Mouse (Mus musculus) hindbrain, embryonic 13.5 days (tissue): Measurements from ENCODE around the gene Dsp. TPM values are rescaled to one million over a fixed set of nuclear protein-coding genes. Genes with fewer than 3 reads are reported as not detected.

Experiments used
- polyA plus RNA-seq: library from polyadenylated mRNA; unstranded; fragments of >200 nt; fragmentation: Nextera tagmentation; extraction: Ambion mirVana; gene quantifications from 2 replicates; pipeline ENCODE4 v1.2.1, GENCODE M21; 2015

Dsp gene
- polyA plus RNA-seq, 1 experiment from 2014 or later: 0.30 TPM

Other genes starting within 250 kb of the Dsp start
- 67.2 and 70.0 TPM in 2 replicates for gene Ssr1, start 157.1 kb upstream of the Dsp start, polyA plus RNA-seq
- gene Riok1, start 114.3 kb upstream of the Dsp start, polyA plus RNA-seq: 62.7 and 63.8 TPM in 2 replicates
- 2.4 and 2.7 TPM in 2 replicates for gene Cage1, start 114.2 kb upstream of the Dsp start, polyA plus RNA-seq
- gene Snrnp48, start 53.6 kb downstream of the Dsp start, polyA plus RNA-seq: 29.1 and 32.4 TPM in 2 replicates
- 3.0 and 3.1 TPM in 2 replicates for gene Bmp6, start 193.8 kb downstream of the Dsp start, polyA plus RNA-seq